Mouse (Mus musculus) forebrain, embryonic 16.5 days (tissue): ENCODE data around the gene Pira2. TPM values are rescaled to one million over a fixed set of nuclear protein-coding genes. Genes with fewer than 3 reads are reported as not detected.

ENCODE experiments used
- polyA plus RNA-seq: library from polyadenylated mRNA; unstranded; fragments of >200 nt; fragmentation: Nextera tagmentation; extraction: Ambion mirVana; gene quantifications from 2 replicates; pipeline ENCODE4 v1.2.1, GENCODE M21; 2015

Pira2 gene
- polyA plus RNA-seq, 1 experiment from 2014 or later: not detected

Other genes starting within 250 kb of the Pira2 start
- 0.17 and 0.46 TPM in 2 replicates for gene Oscar, start 228.9 kb downstream of the Pira2 start, polyA plus RNA-seq
- gene Ndufa3, start 227.7 kb downstream of the Pira2 start, polyA plus RNA-seq: 314 and 357 TPM in 2 replicates
- gene Tfpt, start 215.1 kb downstream of the Pira2 start, polyA plus RNA-seq: 30.4 and 31.9 TPM in 2 replicates
- gene Prpf31, start 215.1 kb downstream of the Pira2 start, polyA plus RNA-seq: 99.5 and 109 TPM in 2 replicates
- 42.1 and 47.3 TPM in 2 replicates for gene Cnot3, start 199.8 kb downstream of the Pira2 start, polyA plus RNA-seq
- gene Leng1, start 179.2 kb downstream of the Pira2 start, polyA plus RNA-seq: 15.5 and 16.5 TPM in 2 replicates
- gene Tmc4, start 167.5 kb downstream of the Pira2 start, polyA plus RNA-seq: 2.5 and 3.3 TPM in 2 replicates
- 240 and 241 TPM in 2 replicates for gene Tsen34, start 152.2 kb downstream of the Pira2 start, polyA plus RNA-seq
- 60.6 and 86.3 TPM in 2 replicates for gene Mboat7, start 151.5 kb downstream of the Pira2 start, polyA plus RNA-seq
- 852 and 923 TPM in 2 replicates for gene Rps9, start 141.1 kb downstream of the Pira2 start, polyA plus RNA-seq
- gene Pirb, start 124.7 kb downstream of the Pira2 start, polyA plus RNA-seq: 0.14 and 0.37 TPM in 2 replicates
- not detected in 2 replicates for gene Gm15448, start 19.4 kb downstream of the Pira2 start, polyA plus RNA-seq
- gene Gm14548, start 53.1 kb upstream of the Pira2 start, polyA plus RNA-seq: not detected in 2 replicates
- gene Lilra6, start 70.5 kb upstream of the Pira2 start, polyA plus RNA-seq: not detected in 2 replicates
- 1.4 and 2.5 TPM in 2 replicates for gene Lair1, start 218.2 kb upstream of the Pira2 start, polyA plus RNA-seq